In the genomic region with DNA sequence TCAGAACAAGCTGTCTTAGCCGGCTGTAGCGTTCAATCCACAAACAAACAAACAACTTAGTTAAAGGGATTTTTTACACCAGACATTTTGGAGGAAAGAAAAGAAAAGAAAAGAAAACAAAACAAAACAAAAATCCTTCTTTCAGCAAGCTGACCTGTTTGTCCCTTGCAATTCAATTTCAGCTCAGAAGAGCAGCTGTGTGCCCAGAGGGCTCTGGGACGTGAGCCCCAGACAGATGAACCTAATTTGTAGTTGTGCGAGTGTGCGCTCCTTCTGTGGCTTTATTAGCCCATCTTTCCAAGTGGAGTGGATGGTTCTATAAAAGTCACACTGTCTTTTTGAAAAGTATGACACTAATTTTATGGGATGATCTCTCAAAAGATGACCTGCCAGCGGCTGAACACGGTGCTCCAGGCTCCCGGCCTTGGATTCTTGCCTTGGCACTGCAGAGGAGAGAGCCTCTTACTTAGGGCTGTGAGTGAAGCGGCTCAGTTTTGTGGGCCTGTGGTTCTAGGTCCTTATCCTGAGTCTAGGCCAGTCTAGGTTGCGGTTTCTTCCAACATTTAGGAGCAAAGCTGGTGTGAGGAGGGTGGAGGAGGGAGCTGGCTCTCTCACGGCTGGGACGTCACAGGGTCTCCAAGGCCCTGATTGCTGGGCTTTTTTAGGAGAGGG, we compare ENCODE assay signal across 14 mouse cellular contexts. TPM values are rescaled to one million over a fixed set of nuclear protein-coding genes. Genes with fewer than 3 reads are reported as not detected.
A peak's percentile ranks its signal among the peaks of the same experiment; 100 is the strongest.
DNase-seq lines count a peak whose midpoint lies in the region; ATAC-seq lines count a peak whose summit lies in the region.
"Had no signal": no experiment of that assay in that cellular context is flagged by ENCODE, and none has a peak within 500 bp of the region (broad histone marks: within the 10 kb centered on the region; RNA-seq: fewer than 3 reads in every experiment).

No protein-coding gene starts in this region.

- peaks cover 74% of the 10 kb centered on the region for H3K4me1 ChIP-seq in heart, embryonic 13.5 days
- H3K4me1 ChIP-seq in midbrain, embryonic 13.5 days (replicated peaks) = peaks cover 68% of the 10 kb centered on the region
- H3K4me1 ChIP-seq in midbrain, embryonic 11.5 days (ENCODE audit: control insufficient read depth, insufficient read depth, low read length) = peaks cover 32% of the 10 kb centered on the region
- peaks cover 18% of the 10 kb centered on the region; the same call in 1 of the 2 replicates for H3K4me1 ChIP-seq in hindbrain, embryonic 11.5 days (replicated peaks; ENCODE audit: control insufficient read depth, insufficient read depth, low read length)
- H3K4me1 ChIP-seq in neural tube, embryonic 14.5 days (ENCODE audit: control insufficient read depth, insufficient read depth, low read length) = peaks cover 31% of the 10 kb centered on the region

- intact Hi-C loops in heart, postnatal 10 days (cut with DNase I) = no loop called here

- no peak for ATAC-seq in heart, embryonic 13.5 days (ENCODE audit: extremely low read depth, insufficient number of reproducible peaks, low FRiP score, low TSS enrichment)
- ATAC-seq in midbrain, embryonic 13.5 days = no peak
- no peak for ATAC-seq in midbrain, embryonic 11.5 days (ENCODE audit: low FRiP score)
- no peak for ATAC-seq in hindbrain, embryonic 11.5 days (ENCODE audit: low FRiP score)
- ATAC-seq in neural tube, embryonic 14.5 days (ENCODE audit: low read depth) = no peak

- no peak for DNase-seq in heart, postnatal 10 days
- DNase-seq in midbrain, embryonic 11.5 days (ENCODE audit: low spot score, missing footprints) = no peak
- no peak for DNase-seq in hindbrain, embryonic 11.5 days (ENCODE audit: low spot score)
- DNase-seq in urinary bladder, postnatal 10 days (ENCODE audit: low spot score) = no peak
- no peak for DNase-seq in cerebellum, adult 9-11 months
- DNase-seq: cerebellum, adult 18-20 months; gastrocnemius, postnatal 36 days; lung, adult 2 months; right cerebral cortex, adult 18-20 months; thymus, postnatal 36 days had no signal

- peak overlapping the region; percentile 57 for H3K9ac ChIP-seq in heart, embryonic 13.5 days
- no peak overlapping the region for H3K9ac ChIP-seq in midbrain, embryonic 13.5 days (replicated peaks)
- no peak overlapping the region for H3K9ac ChIP-seq in midbrain, embryonic 11.5 days (ENCODE audit: low read length)
- no peak overlapping the region for H3K9ac ChIP-seq in hindbrain, embryonic 11.5 days (ENCODE audit: low read depth, low read length)
- no peak overlapping the region for H3K9ac ChIP-seq in neural tube, embryonic 14.5 days (replicated peaks; ENCODE audit: low read depth, low read length)

- 69% methylated on average over 12 of the region's 12 CpGs for WGBS in heart, embryonic 13.5 days
- 62% methylated on average over 12 of the region's 12 CpGs for WGBS in midbrain, embryonic 13.5 days
- 74% methylated on average over 12 of the region's 12 CpGs for WGBS in midbrain, embryonic 11.5 days
- 64% methylated on average over 12 of the region's 12 CpGs for WGBS in hindbrain, embryonic 11.5 days
- 51% methylated on average over 12 of the region's 12 CpGs for WGBS in neural tube, embryonic 14.5 days

- peaks cover 22% of the 10 kb centered on the region for H3K36me3 ChIP-seq in heart, embryonic 13.5 days
- peaks cover 11% of the 10 kb centered on the region; the same call in 1 of the 2 replicates for H3K36me3 ChIP-seq in midbrain, embryonic 13.5 days
- H3K36me3 ChIP-seq in midbrain, embryonic 11.5 days (ENCODE audit: control insufficient read depth, insufficient read depth, low read length) = no peaks in the 10 kb centered on the region
- H3K36me3 ChIP-seq in hindbrain, embryonic 11.5 days (ENCODE audit: control insufficient read depth, insufficient read depth, low read length) = no peaks in the 10 kb centered on the region
- no peaks in the 10 kb centered on the region for H3K36me3 ChIP-seq in neural tube, embryonic 14.5 days (ENCODE audit: control insufficient read depth, insufficient read depth, low read length)

- peak overlapping the region; percentile 72 for H3K27ac ChIP-seq in heart, embryonic 13.5 days (replicated peaks)
- H3K27ac ChIP-seq in midbrain, embryonic 13.5 days = peak overlapping the region; percentile 67
- H3K27ac ChIP-seq in midbrain, embryonic 11.5 days (ENCODE audit: low read depth, low read length) = no peak overlapping the region; the same call in 1 of the 2 replicates
- H3K27ac ChIP-seq in hindbrain, embryonic 11.5 days (ENCODE audit: low read depth, low read length) = peak overlapping the region; percentile 73
- H3K27ac ChIP-seq in neural tube, embryonic 14.5 days (ENCODE audit: low read depth, low read length) = peak overlapping the region; percentile 34; the same call in 1 of the 2 replicates

- no peak overlapping the region for H3K4me2 ChIP-seq in heart, embryonic 13.5 days
- H3K4me2 ChIP-seq in midbrain, embryonic 13.5 days (replicated peaks) = no peak overlapping the region
- no peak overlapping the region for H3K4me2 ChIP-seq in midbrain, embryonic 11.5 days
- no peak overlapping the region for H3K4me2 ChIP-seq in hindbrain, embryonic 11.5 days (replicated peaks; ENCODE audit: low read depth, low read length)
- no peak overlapping the region for H3K4me2 ChIP-seq in neural tube, embryonic 14.5 days (ENCODE audit: low read depth, low read length)

- H3K27me3 ChIP-seq in heart, embryonic 13.5 days (replicated peaks) = no peaks in the 10 kb centered on the region
- no peaks in the 10 kb centered on the region for H3K27me3 ChIP-seq in midbrain, embryonic 13.5 days
- H3K27me3 ChIP-seq in midbrain, embryonic 11.5 days (ENCODE audit: control insufficient read depth, insufficient read depth, low read length) = no peaks in the 10 kb centered on the region
- no peaks in the 10 kb centered on the region for H3K27me3 ChIP-seq in hindbrain, embryonic 11.5 days (ENCODE audit: control insufficient read depth, insufficient read depth, low read length)
- no peaks in the 10 kb centered on the region for H3K27me3 ChIP-seq in neural tube, embryonic 14.5 days (ENCODE audit: control insufficient read depth, insufficient read depth, low read length)

- H3K9me3 ChIP-seq in heart, embryonic 13.5 days = no peaks in the 10 kb centered on the region
- no peaks in the 10 kb centered on the region for H3K9me3 ChIP-seq in midbrain, embryonic 13.5 days
- no peaks in the 10 kb centered on the region; the same call in 1 of the 2 replicates for H3K9me3 ChIP-seq in midbrain, embryonic 11.5 days (ENCODE audit: control insufficient read depth, low read length)
- H3K9me3 ChIP-seq in hindbrain, embryonic 11.5 days (ENCODE audit: control insufficient read depth, low read length) = no peaks in the 10 kb centered on the region
- H3K9me3 ChIP-seq in neural tube, embryonic 14.5 days (ENCODE audit: control insufficient read depth, low read length) = no peaks in the 10 kb centered on the region

- no peak overlapping the region for H3K4me3 ChIP-seq in heart, embryonic 13.5 days
- H3K4me3 ChIP-seq in midbrain, embryonic 13.5 days (replicated peaks) = no peak overlapping the region
- H3K4me3 ChIP-seq in midbrain, embryonic 11.5 days (ENCODE audit: low read depth, low read length) = no peak overlapping the region
- H3K4me3 ChIP-seq in hindbrain, embryonic 11.5 days (ENCODE audit: low read depth, low read length) = no peak overlapping the region
- no peak overlapping the region for H3K4me3 ChIP-seq in neural tube, embryonic 14.5 days (ENCODE audit: low read depth, low read length)
- H3K4me3 ChIP-seq: erythroblast, embryonic 14.5 days had no signal

RNA-seq across cellular contexts. Expression of gene Afap1, which starts 22.6 kb away (rescaled TPM):
- polyA plus RNA-seq in heart, embryonic 13.5 days (2015; fragmentation: Nextera tagmentation; extraction: Ambion mirVana) = 24.9 and 26.9 TPM in 2 replicates
- total RNA-seq in heart, postnatal 10 days (2021) = 10 to 100 TPM; 37.9 to 42.9 TPM
- polyA plus RNA-seq in midbrain, embryonic 13.5 days (2015; fragmentation: Nextera tagmentation; extraction: Ambion mirVana) = 68.7 and 73.0 TPM in 2 replicates
- polyA plus RNA-seq in midbrain, embryonic 11.5 days (2014; fragmentation: Nextera tagmentation; extraction: Ambion mirVana) = 36.1 and 37.5 TPM in 2 replicates
- polyA plus RNA-seq in hindbrain, embryonic 11.5 days (2014; fragmentation: Nextera tagmentation; extraction: Ambion mirVana) = 55.7 and 58.2 TPM in 2 replicates
- polyA plus RNA-seq in neural tube, embryonic 14.5 days (2014; fragmentation: Nextera tagmentation; extraction: Ambion mirVana) = 73.7 and 74.1 TPM in 2 replicates
